Comparison of ENCODE assay signal across 24 mouse cellular contexts in genomic region chr1:90085526-90086157, GRCm38 (mm10).
DNase-seq lines count a peak whose midpoint lies in the region; ATAC-seq and TF ChIP-seq lines count a peak whose summit lies in the region.
"Had no signal": no experiment of that assay in that cellular context is flagged by ENCODE, and none has a peak within 500 bp of the region (broad histone marks: within the 10 kb centered on the region; RNA-seq: fewer than 3 reads in every experiment).

No protein-coding gene starts in this region.

- ATAC-seq in midbrain, embryonic 16.5 days = no peak
- ATAC-seq in forebrain, embryonic 15.5 days (replicated peaks) = no peak; the same call in 1 of the 2 replicates
- peak; percentile 37; the same call in 1 of the 2 replicates for ATAC-seq in midbrain, embryonic 14.5 days (ENCODE audit: low FRiP score, low TSS enrichment)
- ATAC-seq: intestine, embryonic 15.5 days; liver, embryonic 12.5 days had no signal

- H3K36me3 ChIP-seq in midbrain, embryonic 10.5 days = no peaks in the 10 kb centered on the region
- H3K36me3 ChIP-seq in midbrain, embryonic 16.5 days (ENCODE audit: control insufficient read depth, insufficient read depth, low read length) = no peaks in the 10 kb centered on the region
- no peaks in the 10 kb centered on the region for H3K36me3 ChIP-seq in forebrain, embryonic 15.5 days
- H3K36me3 ChIP-seq in midbrain, embryonic 14.5 days (ENCODE audit: control insufficient read depth, insufficient read depth, low read length) = no peaks in the 10 kb centered on the region
- H3K36me3 ChIP-seq in heart, adult 2 months (ENCODE audit: control insufficient read depth, insufficient read depth, low read length) = no peaks in the 10 kb centered on the region
- H3K36me3 ChIP-seq: heart, embryonic 10.5 days; hindbrain, embryonic 15.5 days; intestine, embryonic 15.5 days; limb, embryonic 13.5 days; liver, embryonic 12.5 days; stomach, embryonic 15.5 days had no signal

- H3K27ac ChIP-seq in midbrain, embryonic 10.5 days (replicated peaks) = peak overlapping the region; percentile 75
- no peak overlapping the region for H3K27ac ChIP-seq in midbrain, embryonic 16.5 days (ENCODE audit: low read length)
- H3K27ac ChIP-seq in forebrain, embryonic 15.5 days (replicated peaks) = peak overlapping the region; percentile 34
- H3K27ac ChIP-seq in midbrain, embryonic 14.5 days (replicated peaks; ENCODE audit: low read depth, low read length) = peak overlapping the region; percentile 41; the same call in 1 of the 2 replicates
- H3K27ac ChIP-seq in heart, adult 2 months = no peak overlapping the region
- H3K27ac ChIP-seq: heart, embryonic 10.5 days; hindbrain, embryonic 15.5 days; intestine, embryonic 15.5 days; limb, embryonic 13.5 days; liver, embryonic 12.5 days; stomach, embryonic 15.5 days had no signal

- TF ChIP-seq POLR2A in heart, adult 2 months (IDR thresholded peaks at IDR 0.05; ENCODE audit: insufficient read depth, low read depth, low read length) = no peak

- H3K4me1 ChIP-seq in midbrain, embryonic 10.5 days = peaks cover 28% of the 10 kb centered on the region
- peaks cover 7% of the 10 kb centered on the region for H3K4me1 ChIP-seq in midbrain, embryonic 16.5 days (ENCODE audit: control insufficient read depth, insufficient read depth, low read length)
- H3K4me1 ChIP-seq in forebrain, embryonic 15.5 days = peaks cover 16% of the 10 kb centered on the region
- peaks cover 9% of the 10 kb centered on the region; the same call in 1 of the 2 replicates for H3K4me1 ChIP-seq in midbrain, embryonic 14.5 days (ENCODE audit: control insufficient read depth, insufficient read depth, low read length)
- H3K4me1 ChIP-seq in heart, adult 2 months (ENCODE audit: control insufficient read depth, insufficient read depth, low read length) = no peaks in the 10 kb centered on the region
- H3K4me1 ChIP-seq: intestine, embryonic 15.5 days; limb, embryonic 13.5 days; liver, embryonic 12.5 days; stomach, embryonic 15.5 days had no signal

- no peaks in the 10 kb centered on the region for H3K79me2 ChIP-seq in heart, adult 2 months (replicated peaks; ENCODE audit: control insufficient read depth, insufficient read depth, low read length)

- H3K9ac ChIP-seq in midbrain, embryonic 16.5 days (ENCODE audit: low read depth, low read length) = no peak overlapping the region
- no peak overlapping the region for H3K9ac ChIP-seq in forebrain, embryonic 15.5 days (replicated peaks)
- H3K9ac ChIP-seq in midbrain, embryonic 14.5 days (replicated peaks; ENCODE audit: low read length) = no peak overlapping the region
- no peak overlapping the region for H3K9ac ChIP-seq in heart, adult 2 months (ENCODE audit: low read depth, low read length)
- H3K9ac ChIP-seq: hindbrain, embryonic 15.5 days; intestine, embryonic 15.5 days; limb, embryonic 13.5 days; liver, embryonic 12.5 days; stomach, embryonic 15.5 days had no signal

- 37% methylated on average over 6 of the region's 6 CpGs for WGBS in midbrain, embryonic 10.5 days
- 23% methylated on average over 6 of the region's 6 CpGs for WGBS in midbrain, embryonic 16.5 days
- 29% methylated on average over 6 of the region's 6 CpGs for WGBS in forebrain, embryonic 15.5 days
- 23% methylated on average over 6 of the region's 6 CpGs for WGBS in midbrain, embryonic 14.5 days
- 76% methylated on average over 6 of the region's 6 CpGs for WGBS in heart, adult 2 months

- no peak overlapping the region for H3K4me3 ChIP-seq in midbrain, embryonic 10.5 days
- no peak overlapping the region for H3K4me3 ChIP-seq in midbrain, embryonic 16.5 days (ENCODE audit: low read depth, low read length)
- H3K4me3 ChIP-seq in forebrain, embryonic 15.5 days = no peak overlapping the region
- H3K4me3 ChIP-seq in midbrain, embryonic 14.5 days (replicated peaks; ENCODE audit: low read depth, low read length) = no peak overlapping the region
- H3K4me3 ChIP-seq in heart, adult 2 months = no peak overlapping the region
- H3K4me3 ChIP-seq: heart, embryonic 10.5 days; hindbrain, embryonic 15.5 days; intestine, embryonic 15.5 days; limb, embryonic 13.5 days; liver, embryonic 12.5 days; stomach, embryonic 15.5 days had no signal

- H3K27me3 ChIP-seq in midbrain, embryonic 10.5 days (ENCODE audit: low read depth, poor library complexity, severe bottlenecking) = peaks cover 8% of the 10 kb centered on the region; the same call in 1 of the 2 replicates
- H3K27me3 ChIP-seq in midbrain, embryonic 16.5 days (ENCODE audit: control insufficient read depth, insufficient read depth, low read depth, low read length) = no peaks in the 10 kb centered on the region
- H3K27me3 ChIP-seq in forebrain, embryonic 15.5 days = no peaks in the 10 kb centered on the region
- no peaks in the 10 kb centered on the region for H3K27me3 ChIP-seq in midbrain, embryonic 14.5 days (ENCODE audit: control insufficient read depth, insufficient read depth, low read length)
- H3K27me3 ChIP-seq in heart, adult 2 months (ENCODE audit: control insufficient read depth, insufficient read depth, low read length) = no peaks in the 10 kb centered on the region
- H3K27me3 ChIP-seq: hindbrain, embryonic 15.5 days; intestine, embryonic 15.5 days; limb, embryonic 13.5 days; liver, embryonic 12.5 days; stomach, embryonic 15.5 days had no signal

- intact Hi-C loops in heart, adult 2 months (cut with DNase I) = no loop called here
- intact Hi-C loops in left cerebral cortex, postnatal 36 days (cut with DNase I) = no loop called here

- no peaks in the 10 kb centered on the region for H3K9me3 ChIP-seq in midbrain, embryonic 10.5 days (replicated peaks)
- no peaks in the 10 kb centered on the region for H3K9me3 ChIP-seq in midbrain, embryonic 16.5 days (replicated peaks; ENCODE audit: control insufficient read depth, low read length, poor library complexity, severe bottlenecking)
- H3K9me3 ChIP-seq in forebrain, embryonic 15.5 days = no peaks in the 10 kb centered on the region
- H3K9me3 ChIP-seq in midbrain, embryonic 14.5 days (ENCODE audit: control insufficient read depth, low read length) = no peaks in the 10 kb centered on the region
- H3K9me3 ChIP-seq: heart, embryonic 10.5 days; hindbrain, embryonic 15.5 days; intestine, embryonic 15.5 days; limb, embryonic 13.5 days; liver, embryonic 12.5 days; stomach, embryonic 15.5 days had no signal

- TF ChIP-seq EP300 in heart, adult 2 months (IDR thresholded peaks at IDR 0.05; ENCODE audit: insufficient read depth, low read depth, low read length) = no peak

- DNase-seq in midbrain, embryonic 10.5 days (ENCODE audit: low spot score) = no peak
- DNase-seq in midbrain, embryonic 14.5 days = peak; percentile 38
- no peak for DNase-seq in lung, postnatal 14 days
- no peak for DNase-seq in layer of hippocampus, adult 9-11 months
- no peak for DNase-seq in heart, adult 2 months
- no peak for DNase-seq in left cerebral cortex, postnatal 36 days (ENCODE audit: low spot score in 2 of 2)
- DNase-seq: adrenal gland, postnatal 25 days; cerebellum, adult 18-20 months; gastrocnemius, postnatal 36 days; kidney, adult 8-10 months; kidney, postnatal 10 days; lung, adult 18-20 months; lung, postnatal 10 days; right cerebral cortex, postnatal 4 days; thymus, adult 18-20 months; thymus, postnatal 4 days had no signal

- TF ChIP-seq CTCF in heart, adult 2 months (IDR thresholded peaks at IDR 0.05) = no peak

- H3K4me2 ChIP-seq in midbrain, embryonic 16.5 days (ENCODE audit: low read length) = no peak overlapping the region
- no peak overlapping the region for H3K4me2 ChIP-seq in forebrain, embryonic 15.5 days (replicated peaks)
- no peak overlapping the region for H3K4me2 ChIP-seq in midbrain, embryonic 14.5 days (ENCODE audit: low read length)
- H3K4me2 ChIP-seq: hindbrain, embryonic 15.5 days; intestine, embryonic 15.5 days; limb, embryonic 13.5 days; liver, embryonic 12.5 days; stomach, embryonic 15.5 days had no signal

Comparison
In these comparisons a context has a peak if more than half of its experiments do, and no peak if none do; other contexts are left out.
1. H3K27ac ChIP-seq: peak in midbrain, embryonic 10.5 days (single experiment), forebrain, embryonic 15.5 days (single experiment) and midbrain, embryonic 14.5 days (single experiment); none in midbrain, embryonic 16.5 days (single experiment) and heart, adult 2 months (single experiment).